Mouse (Mus musculus) thymus, postnatal 10 days (tissue): Measurements from ENCODE around the gene Mamstr.

Experiments used
- DNase-seq, 2 experiments: peaks; one replicate each; pipeline ENCODE4 v3.0.0; 2021; ENCODE audit warnings: low spot score in 2 of 2

The Mamstr gene

DNA sequence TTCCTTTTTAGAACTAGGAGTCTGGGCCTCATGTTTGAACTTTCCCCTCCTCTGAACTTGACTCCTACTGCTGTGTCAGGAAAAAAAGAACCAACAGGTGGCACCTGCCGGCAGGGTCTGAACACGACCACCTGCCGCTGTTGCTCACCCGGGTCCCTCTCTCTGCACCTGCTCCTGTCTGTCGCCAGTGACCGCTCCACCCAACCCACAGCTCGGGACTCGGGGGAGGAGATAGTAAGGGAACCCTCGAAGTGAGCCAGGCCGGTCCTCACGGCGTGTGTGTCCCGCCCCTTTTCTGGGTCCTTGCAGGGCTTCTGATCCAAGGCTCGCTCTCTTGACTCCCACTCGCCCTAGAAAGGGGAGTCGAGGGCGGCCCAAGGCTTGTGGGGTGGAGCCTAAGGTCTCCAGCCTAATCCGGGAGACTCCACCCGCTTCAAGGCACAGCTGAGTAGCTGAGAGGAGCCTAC is at the start of gene Mamstr:
Gene Mamstr (plus strand): TSS at position 417 of the 467 bp plus-strand sequence.
- no peak for DNase-seq

- peak in 1 of 2 experiments; percentile 3 for DNase-seq
Measured at GRCm38 (mm10) chr7:45590874-45591273, 48.9 kb upstream of the Mamstr start.

DNA sequence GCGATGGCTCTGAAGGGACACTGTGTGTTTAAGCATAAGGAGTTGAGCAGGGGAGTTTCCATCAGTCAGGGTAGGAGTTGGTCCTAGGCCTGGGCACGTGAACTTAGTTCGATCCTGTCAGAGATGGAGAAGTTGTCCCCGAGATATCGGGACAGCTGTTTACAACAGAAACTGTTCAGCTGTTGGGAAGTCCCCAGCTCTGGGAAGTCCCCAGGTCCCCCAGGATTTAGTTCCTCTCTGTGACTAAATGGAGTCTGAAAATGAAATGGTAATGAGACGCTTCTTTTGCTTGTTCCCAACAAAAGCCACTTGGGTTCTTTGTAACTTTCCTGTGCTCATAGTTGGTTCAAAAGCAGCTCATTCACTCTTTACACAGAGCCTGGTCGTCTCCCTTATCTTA is 47.9 kb upstream of the Mamstr start:
- peak in 1 of 2 experiments; percentile 4 for DNase-seq

- peak; percentile 38 to 74 for DNase-seq
Measured at GRCm38 (mm10) chr7:45593118-45593815, 46.5 kb upstream of the Mamstr start.

GRCm38 (mm10) chr7:45595176-45595575 is 44.6 kb upstream of the Mamstr start:
- peak in 1 of 2 experiments; percentile 2 for DNase-seq

GRCm38 (mm10) chr7:45596107-45596506 is 43.7 kb upstream of the Mamstr start:
- no peak for DNase-seq

- DNase-seq, result no peak
Measured at GRCm38 (mm10) chr7:45597013-45597412, 42.8 kb upstream of the Mamstr start.

GRCm38 (mm10) chr7:45597527-45597926 is 42.2 kb upstream of the Mamstr start:
- DNase-seq, result no peak

- peak; percentile 74 to 79 for DNase-seq
Measured at GRCm38 (mm10) chr7:45598960-45599879, 40.6 kb upstream of the Mamstr start.

GRCm38 (mm10) chr7:45605704-45606289 is 34.0 kb upstream of the Mamstr start:
- no peak for DNase-seq

GRCm38 (mm10) chr7:45609511-45609910 is 30.3 kb upstream of the Mamstr start:
- DNase-seq, result no peak

DNA sequence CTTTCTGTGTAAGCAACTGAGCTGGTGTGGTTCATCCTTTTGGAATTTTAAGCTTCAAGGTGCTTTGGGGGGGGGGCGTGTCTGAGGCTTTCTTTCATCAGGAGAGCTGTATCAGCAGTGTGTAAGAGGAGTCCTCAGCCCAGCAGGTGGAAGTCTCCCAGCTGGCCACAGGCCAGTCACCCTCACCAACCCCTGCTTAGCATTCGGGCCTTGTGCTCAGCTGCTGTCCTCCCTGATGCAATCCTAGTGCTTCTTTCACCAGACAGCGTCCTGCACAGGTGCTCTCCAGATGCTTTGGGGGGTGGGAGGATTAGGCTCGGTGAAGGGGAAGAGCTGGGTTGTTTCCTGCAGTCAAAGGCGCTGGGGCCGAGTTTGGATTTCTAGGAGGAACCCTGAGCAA is 23.5 kb upstream of the Mamstr start:
- no peak for DNase-seq

GRCm38 (mm10) chr7:45617042-45617695 is 22.6 kb upstream of the Mamstr start, which contains the start of gene Fut1:
Fut1 (plus strand) TSS chr7:45617289.
- no peak for DNase-seq

DNA sequence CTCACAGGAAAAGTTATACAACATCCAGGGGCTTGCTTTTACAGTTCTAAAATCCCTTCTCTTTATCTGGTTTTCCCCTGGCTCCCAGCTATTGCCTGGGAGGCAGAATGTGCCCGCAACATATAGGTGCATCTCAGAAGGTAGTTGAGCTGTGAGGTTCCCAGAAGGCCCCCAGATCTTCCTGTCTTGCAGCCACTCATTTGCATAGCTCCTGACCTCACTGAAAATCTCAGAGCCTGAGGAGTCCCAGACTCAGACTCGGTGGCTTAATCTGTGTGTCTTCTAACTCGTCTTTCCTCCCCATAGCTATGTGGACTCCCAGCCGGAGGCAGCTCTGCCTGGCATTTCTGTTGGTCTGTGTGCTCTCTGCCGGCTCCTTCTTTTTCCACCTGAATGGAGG is 21.5 kb upstream of the Mamstr start:
- DNase-seq, result no peak

DNA sequence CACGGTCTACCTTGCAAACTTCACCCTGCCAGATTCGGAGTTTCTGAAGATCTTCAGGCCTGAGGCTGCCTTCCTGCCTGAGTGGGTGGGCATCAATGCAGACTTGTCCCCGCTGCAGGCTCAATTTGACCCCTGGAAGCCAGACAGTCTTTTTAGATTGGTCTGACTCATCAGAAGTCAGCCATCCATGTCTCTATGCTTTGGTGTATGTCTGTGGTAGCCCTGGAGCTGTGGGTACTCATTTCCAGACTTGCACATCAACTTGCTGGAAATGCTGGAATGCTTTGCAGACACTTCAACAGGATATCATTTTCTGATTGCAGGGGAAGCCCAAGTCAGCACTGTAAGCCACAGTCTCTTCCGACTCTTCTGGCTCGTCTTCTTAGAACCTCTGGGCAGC is 20.2 kb upstream of the Mamstr start:
- DNase-seq, result no peak

DNA sequence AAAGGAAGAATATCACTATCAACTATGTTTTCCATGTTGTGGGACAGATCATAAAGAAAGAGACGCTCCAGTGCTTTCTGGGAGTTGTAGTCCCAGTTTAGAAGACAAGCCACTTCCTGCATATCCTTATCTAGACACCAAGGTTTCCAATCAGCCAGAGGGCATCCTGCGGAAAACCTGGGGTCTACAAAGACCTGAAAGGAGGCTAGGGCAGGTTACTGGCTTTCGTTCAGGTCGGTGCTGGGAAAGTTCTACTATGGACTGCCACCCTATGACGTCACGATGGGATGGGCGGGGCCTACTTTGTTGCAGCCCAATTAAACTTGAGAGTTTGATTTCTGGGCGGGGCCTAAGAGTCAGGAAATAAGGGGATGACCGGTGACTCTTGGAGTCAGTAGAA is 18.3 kb upstream of the Mamstr start, which contains the start of gene Izumo1:
Gene Izumo1 (plus strand): TSS at position 369 of the 400 bp plus-strand sequence.
- DNase-seq, result no peak

- DNase-seq, result no peak
Measured at GRCm38 (mm10) chr7:45623507-45623906, 16.3 kb upstream of the Mamstr start.

DNA sequence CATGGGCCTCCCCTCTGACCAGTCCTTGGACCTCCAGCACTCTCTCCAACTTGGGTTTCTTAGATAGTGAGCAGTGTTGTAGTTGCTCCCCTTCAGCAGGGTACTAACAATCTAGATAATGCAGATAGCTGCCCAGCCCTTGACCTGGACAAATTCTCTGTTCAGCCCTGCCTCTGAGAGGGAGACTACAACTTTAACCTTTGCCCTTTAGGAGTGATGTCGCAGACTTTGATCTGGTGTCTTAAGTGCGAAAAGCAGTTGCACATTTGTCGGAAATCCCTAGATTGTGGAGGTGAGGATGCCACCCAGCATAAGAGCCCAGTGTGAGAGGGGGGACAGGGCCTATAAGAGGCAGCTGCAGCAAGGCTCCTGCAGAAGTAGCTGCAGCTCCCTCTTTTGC is 15.1 kb upstream of the Mamstr start:
- DNase-seq, result no peak

GRCm38 (mm10) chr7:45625481-45625880 is 14.3 kb upstream of the Mamstr start:
- no peak for DNase-seq

GRCm38 (mm10) chr7:45626571-45627076 is 13.2 kb upstream of the Mamstr start:
- DNase-seq, result no peak

GRCm38 (mm10) chr7:45627261-45627660 is 12.5 kb upstream of the Mamstr start, which contains the start of gene Rasip1:
Rasip1 (plus strand) TSS chr7:45627488.
- no peak for DNase-seq
